Mouse (Mus musculus): ENCODE data around the gene Asic4. TPM values are rescaled to one million over a fixed set of nuclear protein-coding genes. Genes with fewer than 3 reads are reported as not detected.

Gene Asic4
- polyA plus RNA-seq, 1 experiment from 2014 or later: 0.06 TPM

DNA sequence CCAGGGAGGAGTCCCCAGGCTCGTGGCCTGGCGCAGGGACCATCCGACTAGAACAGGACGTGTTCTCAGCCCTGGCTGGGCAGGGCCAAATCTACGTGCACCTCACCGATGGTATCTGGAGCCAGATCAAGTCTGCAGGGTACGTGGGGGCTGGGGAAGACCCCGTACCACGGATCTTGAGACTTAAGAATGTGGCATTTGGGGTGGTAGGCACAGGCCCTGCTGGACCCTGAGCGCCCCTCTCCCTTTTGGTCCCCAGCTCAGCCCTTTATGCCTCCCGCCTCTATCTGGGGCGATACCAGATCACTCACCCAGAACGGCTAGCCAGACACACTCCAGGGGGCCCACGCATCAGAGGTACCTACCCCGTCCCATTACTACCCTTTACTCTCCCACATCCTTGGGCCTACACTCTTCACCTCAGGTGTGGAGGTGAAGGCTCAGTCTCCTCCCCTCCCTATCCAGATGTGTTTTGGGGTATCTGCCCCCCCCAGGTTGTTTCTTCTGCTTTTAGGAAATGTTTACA lies 8.7 kb upstream of the Asic4 start:
- no peak overlapping the region for H3K4me2 ChIP-seq (ENCODE audit: low read depth, low read length)
- 77% methylated on average over 15 of the region's 15 CpGs for WGBS (ENCODE audit: insufficient replicate concordance)
- no peak overlapping the region for H3K4me3 ChIP-seq (ENCODE audit: low read depth, low read length)
- H3K27ac ChIP-seq (ENCODE audit: low read length): no peak overlapping the region
- H3K9me3 ChIP-seq (replicated peaks; ENCODE audit: control insufficient read depth, low read length): no peaks in the 10 kb centered on the region
- H3K9ac ChIP-seq (ENCODE audit: low read depth, low read length): no peak overlapping the region
- peaks cover 27% of the 10 kb centered on the region for H3K4me1 ChIP-seq (ENCODE audit: control insufficient read depth, low read depth, low read length)
- peaks cover 5% of the 10 kb centered on the region for H3K27me3 ChIP-seq (ENCODE audit: control insufficient read depth, insufficient read depth, low read depth, low read length)
- no peaks in the 10 kb centered on the region; the same call in 1 of the 2 replicates for H3K36me3 ChIP-seq (ENCODE audit: control insufficient read depth, insufficient read depth)
- ATAC-seq (ENCODE audit: low read depth): no peak

DNA sequence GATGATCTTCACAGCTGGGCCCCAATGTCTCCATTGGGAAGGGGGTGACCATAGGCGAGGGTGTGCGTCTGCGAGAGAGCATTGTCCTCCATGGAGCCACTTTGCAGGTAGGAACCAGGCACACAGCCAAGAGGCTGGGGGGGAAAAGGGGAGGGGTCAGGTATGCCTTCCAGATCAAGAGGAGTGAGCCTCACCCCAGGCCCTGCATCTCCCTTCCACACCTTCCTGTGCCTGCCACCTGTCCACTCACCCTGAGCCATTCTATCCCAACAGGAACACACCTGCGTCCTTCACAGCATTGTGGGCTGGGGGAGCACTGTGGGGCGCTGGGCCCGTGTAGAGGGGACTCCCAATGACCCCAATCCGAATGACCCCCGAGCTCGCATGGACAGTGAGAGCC lies 8.1 kb upstream of the Asic4 start:
- 61% methylated on average over 9 of the region's 9 CpGs for WGBS (ENCODE audit: insufficient replicate concordance)
- peaks cover 27% of the 10 kb centered on the region for H3K4me1 ChIP-seq (ENCODE audit: control insufficient read depth, low read depth, low read length)
- H3K4me2 ChIP-seq (ENCODE audit: low read depth, low read length): no peak overlapping the region
- H3K9me3 ChIP-seq (replicated peaks; ENCODE audit: control insufficient read depth, low read length): no peaks in the 10 kb centered on the region
- no peak overlapping the region for H3K4me3 ChIP-seq (ENCODE audit: low read depth, low read length)
- H3K36me3 ChIP-seq (ENCODE audit: control insufficient read depth, insufficient read depth): no peaks in the 10 kb centered on the region; the same call in 1 of the 2 replicates
- ATAC-seq (ENCODE audit: low read depth): no peak
- H3K27ac ChIP-seq (ENCODE audit: low read length): no peak overlapping the region
- no peak overlapping the region for H3K9ac ChIP-seq (ENCODE audit: low read depth, low read length)
- H3K27me3 ChIP-seq (ENCODE audit: control insufficient read depth, insufficient read depth, low read depth, low read length): peaks cover 12% of the 10 kb centered on the region

DNA sequence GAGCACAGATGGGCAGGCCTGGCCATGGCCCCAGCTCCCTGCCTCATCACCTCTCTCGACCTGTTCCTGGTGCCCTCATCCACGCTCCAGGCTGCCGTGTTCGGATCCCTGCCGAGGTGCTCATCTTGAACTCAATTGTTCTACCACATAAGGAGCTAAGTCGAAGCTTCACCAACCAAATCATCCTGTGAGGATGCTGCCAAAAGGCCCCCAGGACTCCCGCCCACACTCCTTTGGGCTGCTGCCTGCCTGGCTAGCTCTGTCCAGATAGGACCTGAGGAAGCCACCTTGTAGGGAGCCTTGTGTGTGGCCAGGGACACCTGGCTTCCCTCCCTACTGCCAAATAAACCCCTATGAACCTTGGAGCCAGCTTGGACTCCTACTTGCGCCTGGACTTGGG lies 7.4 kb upstream of the Asic4 start:
- 65% methylated on average over 8 of the region's 8 CpGs for WGBS (ENCODE audit: insufficient replicate concordance)
- H3K36me3 ChIP-seq (ENCODE audit: control insufficient read depth, insufficient read depth): no peaks in the 10 kb centered on the region; the same call in 1 of the 2 replicates
- ATAC-seq (ENCODE audit: low read depth): no peak
- H3K9me3 ChIP-seq (replicated peaks; ENCODE audit: control insufficient read depth, low read length): no peaks in the 10 kb centered on the region
- H3K9ac ChIP-seq (ENCODE audit: low read depth, low read length): no peak overlapping the region
- no peak overlapping the region for H3K4me2 ChIP-seq (ENCODE audit: low read depth, low read length)
- H3K4me3 ChIP-seq (ENCODE audit: low read depth, low read length): no peak overlapping the region
- H3K27ac ChIP-seq (ENCODE audit: low read length): no peak overlapping the region
- peaks cover 34% of the 10 kb centered on the region for H3K4me1 ChIP-seq (ENCODE audit: control insufficient read depth, low read depth, low read length)
- peaks cover 18% of the 10 kb centered on the region for H3K27me3 ChIP-seq (ENCODE audit: control insufficient read depth, insufficient read depth, low read depth, low read length)

DNA sequence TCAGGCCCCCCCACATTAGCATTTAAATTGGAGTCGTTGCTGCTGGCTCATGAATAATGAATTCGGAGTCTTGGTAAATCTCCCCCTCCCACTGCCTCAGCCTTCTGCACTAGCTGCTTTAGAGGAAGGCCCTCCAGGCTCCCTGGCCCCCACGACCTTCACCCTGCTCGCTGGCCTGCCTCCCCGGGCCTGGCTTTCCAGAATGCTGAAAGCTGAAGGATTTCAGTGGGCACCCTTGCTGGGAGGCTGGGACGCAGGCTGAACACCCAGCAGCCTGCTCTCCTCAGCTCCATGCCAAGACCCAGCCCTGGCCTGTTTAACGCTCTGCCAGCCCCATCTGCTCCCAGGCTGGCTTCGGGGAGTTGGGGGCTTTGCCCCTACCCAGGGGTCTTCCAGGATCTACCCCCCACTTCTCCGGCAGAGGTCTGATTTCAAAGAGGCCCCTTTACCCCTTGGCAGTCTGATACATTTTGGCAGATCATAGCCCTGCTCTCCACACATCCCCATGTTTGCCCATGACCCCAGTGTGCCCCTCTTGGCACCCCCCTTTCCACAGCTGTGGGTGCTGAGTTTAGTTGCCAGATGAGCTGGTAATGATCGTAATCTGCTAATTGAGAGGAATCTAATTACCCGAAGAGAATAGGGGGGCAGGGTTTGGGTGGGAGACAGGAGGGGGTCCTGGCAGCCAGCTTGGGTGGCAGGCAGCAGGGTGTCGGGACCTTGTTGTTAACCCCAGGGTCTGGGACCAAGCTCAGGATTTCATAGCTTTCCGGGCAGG lies 6.8 kb upstream of the Asic4 start:
- H3K4me3 ChIP-seq (ENCODE audit: low read depth, low read length): no peak overlapping the region
- WGBS (ENCODE audit: insufficient replicate concordance): 61% methylated on average over 13 of the region's 13 CpGs
- H3K4me1 ChIP-seq (ENCODE audit: control insufficient read depth, low read depth, low read length): peaks cover 39% of the 10 kb centered on the region
- no peaks in the 10 kb centered on the region; the same call in 1 of the 2 replicates for H3K36me3 ChIP-seq (ENCODE audit: control insufficient read depth, insufficient read depth)
- peaks cover 24% of the 10 kb centered on the region for H3K27me3 ChIP-seq (ENCODE audit: control insufficient read depth, insufficient read depth, low read depth, low read length)
- no peak overlapping the region for H3K27ac ChIP-seq (ENCODE audit: low read length)
- no peak for ATAC-seq (ENCODE audit: low read depth)
- H3K9me3 ChIP-seq (replicated peaks; ENCODE audit: control insufficient read depth, low read length): no peaks in the 10 kb centered on the region
- no peak overlapping the region for H3K4me2 ChIP-seq (ENCODE audit: low read depth, low read length)
- no peak overlapping the region for H3K9ac ChIP-seq (ENCODE audit: low read depth, low read length)

DNA sequence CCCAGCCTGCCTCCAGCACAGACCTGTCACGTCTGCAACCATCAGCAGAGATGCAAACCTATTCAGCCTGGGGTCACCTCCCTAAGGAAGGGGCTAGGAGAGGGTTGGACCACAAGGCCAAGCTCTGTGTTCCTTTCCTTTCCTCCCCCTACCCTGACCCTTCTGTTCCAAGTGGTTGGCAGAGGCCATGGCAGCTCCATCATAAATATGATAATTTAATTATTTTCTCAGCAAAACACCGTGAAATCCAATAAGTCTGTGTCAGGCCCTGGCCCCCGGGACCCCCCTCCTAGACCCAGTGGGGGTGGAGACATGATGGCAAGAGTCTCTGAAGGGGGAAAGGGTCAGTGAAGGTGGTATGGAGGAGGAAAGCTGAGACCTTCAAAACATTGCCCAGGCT lies 6.0 kb upstream of the Asic4 start:
- no peak overlapping the region for H3K9ac ChIP-seq (ENCODE audit: low read depth, low read length)
- H3K27ac ChIP-seq (ENCODE audit: low read length): no peak overlapping the region
- no peak overlapping the region for H3K4me3 ChIP-seq (ENCODE audit: low read depth, low read length)
- H3K9me3 ChIP-seq (replicated peaks; ENCODE audit: control insufficient read depth, low read length): no peaks in the 10 kb centered on the region
- peaks cover 32% of the 10 kb centered on the region for H3K27me3 ChIP-seq (ENCODE audit: control insufficient read depth, insufficient read depth, low read depth, low read length)
- no peak overlapping the region for H3K4me2 ChIP-seq (ENCODE audit: low read depth, low read length)
- H3K36me3 ChIP-seq (ENCODE audit: control insufficient read depth, insufficient read depth): no peaks in the 10 kb centered on the region; the same call in 1 of the 2 replicates
- ATAC-seq (ENCODE audit: low read depth): no peak
- 44% methylated on average over 3 of the region's 3 CpGs for WGBS (ENCODE audit: insufficient replicate concordance)
- peaks cover 46% of the 10 kb centered on the region for H3K4me1 ChIP-seq (ENCODE audit: control insufficient read depth, low read depth, low read length)

DNA sequence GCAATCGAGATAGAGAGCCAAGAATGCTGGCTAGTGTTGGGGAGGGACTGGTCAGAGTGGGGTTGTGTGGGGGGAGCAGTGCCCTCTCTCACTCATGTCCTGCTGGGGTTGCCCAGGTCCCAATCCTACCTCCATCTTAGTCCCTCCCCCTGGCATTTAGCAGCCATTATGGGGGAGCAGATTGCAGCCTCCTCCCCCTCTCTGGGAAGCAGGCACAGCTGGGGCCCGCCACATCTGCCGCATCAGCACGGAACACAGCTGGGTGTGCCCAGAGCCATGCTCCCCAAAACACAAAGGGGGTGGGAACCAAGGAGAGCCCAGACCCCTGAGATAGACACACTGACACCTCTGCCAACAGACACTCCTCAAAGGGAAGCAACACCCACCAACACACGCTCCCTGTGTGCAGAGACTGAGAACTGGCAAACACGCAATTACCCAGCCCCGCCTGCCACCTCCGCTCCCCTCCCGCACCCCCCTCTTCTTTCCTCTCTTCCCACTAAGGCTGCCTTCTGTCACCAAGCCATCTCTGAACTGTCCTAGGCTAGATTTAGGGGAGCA lies 5.0 kb upstream of the Asic4 start:
- H3K4me3 ChIP-seq (ENCODE audit: low read depth, low read length): no peak overlapping the region; the same call in 1 of the 2 replicates
- H3K4me1 ChIP-seq (ENCODE audit: control insufficient read depth, low read depth, low read length): peaks cover 56% of the 10 kb centered on the region
- no peaks in the 10 kb centered on the region; the same call in 1 of the 2 replicates for H3K36me3 ChIP-seq (ENCODE audit: control insufficient read depth, insufficient read depth)
- 9% methylated on average over 9 of the region's 9 CpGs for WGBS (ENCODE audit: insufficient replicate concordance)
- H3K9me3 ChIP-seq (replicated peaks; ENCODE audit: control insufficient read depth, low read length): no peaks in the 10 kb centered on the region
- peak; percentile 58 for ATAC-seq (ENCODE audit: low read depth)
- no peak overlapping the region; the same call in 1 of the 2 replicates for H3K27ac ChIP-seq (ENCODE audit: low read length)
- H3K27me3 ChIP-seq (ENCODE audit: control insufficient read depth, insufficient read depth, low read depth, low read length): peaks cover 42% of the 10 kb centered on the region
- peak overlapping the region; percentile 58 for H3K4me2 ChIP-seq (ENCODE audit: low read depth, low read length)
- H3K9ac ChIP-seq (ENCODE audit: low read depth, low read length): no peak overlapping the region

DNA sequence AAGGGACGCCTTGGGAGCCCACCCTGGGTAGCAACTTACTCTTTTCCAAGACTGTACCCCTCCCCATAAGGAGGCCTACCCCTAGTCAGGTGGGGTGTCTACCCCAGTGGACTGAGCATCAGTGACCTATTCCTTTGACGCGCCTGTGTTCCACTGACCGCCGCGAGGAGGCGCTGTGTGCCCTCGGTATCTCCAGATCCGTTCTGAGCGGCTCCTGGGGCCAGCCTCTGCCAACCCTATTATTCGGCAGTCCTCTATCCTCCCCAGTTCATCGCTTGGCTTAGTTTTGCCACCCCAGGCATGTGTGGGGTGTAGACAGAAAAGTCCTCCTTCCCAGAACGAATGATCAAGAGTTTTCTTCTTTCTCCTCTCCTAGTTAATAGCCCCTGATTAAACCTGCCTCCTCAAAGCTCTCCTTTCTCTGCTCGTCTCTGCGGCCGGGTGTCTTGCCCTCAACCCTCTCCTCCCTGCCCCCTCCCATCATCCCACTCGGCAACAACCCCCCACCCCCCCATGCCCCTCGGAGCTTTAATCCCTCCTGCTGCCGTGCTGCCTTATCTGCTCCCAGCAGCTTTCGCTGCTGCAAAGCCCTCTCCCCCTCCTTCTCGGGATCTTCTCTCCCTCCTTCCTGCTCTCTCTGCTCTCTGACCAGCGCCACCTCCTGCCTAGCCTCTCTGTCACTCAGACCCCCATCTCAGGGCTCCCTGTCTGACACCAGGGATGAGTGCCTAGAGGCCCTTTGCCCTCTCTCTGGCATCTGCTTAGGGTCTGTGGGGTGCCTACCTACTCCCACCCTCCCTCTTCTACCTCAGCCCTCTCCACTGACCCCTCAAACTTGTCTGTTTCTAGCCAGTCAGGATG lies 4.3 kb upstream of the Asic4 start:
- Histone ChIP-seq H3K27ac (ENCODE audit: low read length) (peak overlapping the region; percentile 29; the same call in 1 of the 2 replicates), H3K9ac (ENCODE audit: low read depth, low read length) (peak overlapping the region; percentile 43), H3K4me3 (ENCODE audit: low read depth, low read length) (peak overlapping the region; percentile 26; the same call in 1 of the 2 replicates), H3K9me3 (replicated peaks; ENCODE audit: control insufficient read depth, low read length) (no peaks in the 10 kb centered on the region), H3K4me1 (ENCODE audit: control insufficient read depth, low read depth, low read length) (peaks cover 63% of the 10 kb centered on the region), H3K27me3 (ENCODE audit: control insufficient read depth, insufficient read depth, low read depth, low read length) (peaks cover 50% of the 10 kb centered on the region), H3K36me3 (ENCODE audit: control insufficient read depth, insufficient read depth) (no peaks in the 10 kb centered on the region), H3K4me2 (ENCODE audit: low read depth, low read length) (peak overlapping the region; percentile 58)
- peak; percentile 63 for ATAC-seq (ENCODE audit: low read depth)
- WGBS (ENCODE audit: insufficient replicate concordance): 2% methylated on average over 22 of the region's 22 CpGs

DNA sequence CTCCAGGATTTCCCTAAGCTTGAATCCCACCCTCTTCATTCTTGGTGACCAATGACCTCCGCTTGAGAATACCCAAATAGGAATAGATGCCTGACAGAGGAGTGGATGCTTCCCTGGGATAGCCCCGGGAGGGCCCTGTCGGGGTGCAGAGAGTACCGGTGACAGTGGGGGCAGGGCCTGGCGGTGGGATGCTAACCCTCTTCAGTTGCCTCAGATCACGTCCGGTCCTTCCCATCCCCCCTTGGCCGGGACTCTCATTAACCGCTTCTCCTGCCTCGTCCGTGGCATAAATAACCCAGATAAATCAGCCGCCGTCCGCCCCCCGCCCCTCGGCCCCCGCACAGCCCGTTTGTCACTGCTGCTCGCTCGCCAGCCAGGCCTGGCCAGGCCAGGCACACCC lies 3.6 kb upstream of the Asic4 start:
- no peak overlapping the region for H3K9ac ChIP-seq (ENCODE audit: low read depth, low read length)
- 2% methylated on average over 19 of the region's 20 CpGs for WGBS (ENCODE audit: insufficient replicate concordance)

More for the DNA sequence above, 3.6 kb upstream of the Asic4 start:
- Histone ChIP-seq H3K27me3 (ENCODE audit: control insufficient read depth, insufficient read depth, low read depth, low read length) (peaks cover 56% of the 10 kb centered on the region), H3K27ac (ENCODE audit: low read length) (no peak overlapping the region; the same call in 1 of the 2 replicates), H3K36me3 (ENCODE audit: control insufficient read depth, insufficient read depth) (no peaks in the 10 kb centered on the region), H3K4me1 (ENCODE audit: control insufficient read depth, low read depth, low read length) (peaks cover 64% of the 10 kb centered on the region), H3K4me2 (ENCODE audit: low read depth, low read length) (peak overlapping the region; percentile 58), H3K4me3 (ENCODE audit: low read depth, low read length) (peak overlapping the region; percentile 26; the same call in 1 of the 2 replicates), H3K9me3 (replicated peaks; ENCODE audit: control insufficient read depth, low read length) (no peaks in the 10 kb centered on the region)
- ATAC-seq (ENCODE audit: low read depth): no peak
